Mouse (Mus musculus) brain, embryonic 14.5 days (tissue): ENCODE data around the gene Urm1.

ENCODE experiments used
- CTCF ChIP-seq: fragments of 200-500 bp; IDR thresholded peaks from 2 replicates; pipeline ENCODE4 v1.5.1; 2012; ENCODE audit warnings: inconsistent platforms, mild to moderate bottlenecking, moderate library complexity, borderline replicate concordance; ENCODE audit not compliant: insufficient read depth, insufficient read length; ENCODE audit errors: extremely low read depth
- POLR2A ChIP-seq: fragments of 200-500 bp; IDR thresholded peaks from 2 replicates; pipeline ENCODE4 v1.6.1; 2012; ENCODE audit warnings: mild to moderate bottlenecking, inconsistent platforms, borderline replicate concordance; ENCODE audit not compliant: poor library complexity, insufficient read depth, insufficient read length, severe bottlenecking; ENCODE audit errors: extremely low read depth

- TF ChIP-seq CTCF (peak; percentile 50; the same call in 1 of the 2 replicates), POLR2A (no peak)
These were observed 16.5 kb upstream of the Urm1 start for GRCm38 (mm10) chr2:29803400-29803831.
